Mouse (Mus musculus): Measurements from ENCODE around the gene Poldip3. TPM values are rescaled to one million over a fixed set of nuclear protein-coding genes. Genes with fewer than 3 reads are reported as not detected.

The Poldip3 gene
- 126 and 151 TPM in 2 replicates for polyA plus RNA-seq (2014; fragmentation: Nextera tagmentation; extraction: Ambion mirVana)

DNA sequence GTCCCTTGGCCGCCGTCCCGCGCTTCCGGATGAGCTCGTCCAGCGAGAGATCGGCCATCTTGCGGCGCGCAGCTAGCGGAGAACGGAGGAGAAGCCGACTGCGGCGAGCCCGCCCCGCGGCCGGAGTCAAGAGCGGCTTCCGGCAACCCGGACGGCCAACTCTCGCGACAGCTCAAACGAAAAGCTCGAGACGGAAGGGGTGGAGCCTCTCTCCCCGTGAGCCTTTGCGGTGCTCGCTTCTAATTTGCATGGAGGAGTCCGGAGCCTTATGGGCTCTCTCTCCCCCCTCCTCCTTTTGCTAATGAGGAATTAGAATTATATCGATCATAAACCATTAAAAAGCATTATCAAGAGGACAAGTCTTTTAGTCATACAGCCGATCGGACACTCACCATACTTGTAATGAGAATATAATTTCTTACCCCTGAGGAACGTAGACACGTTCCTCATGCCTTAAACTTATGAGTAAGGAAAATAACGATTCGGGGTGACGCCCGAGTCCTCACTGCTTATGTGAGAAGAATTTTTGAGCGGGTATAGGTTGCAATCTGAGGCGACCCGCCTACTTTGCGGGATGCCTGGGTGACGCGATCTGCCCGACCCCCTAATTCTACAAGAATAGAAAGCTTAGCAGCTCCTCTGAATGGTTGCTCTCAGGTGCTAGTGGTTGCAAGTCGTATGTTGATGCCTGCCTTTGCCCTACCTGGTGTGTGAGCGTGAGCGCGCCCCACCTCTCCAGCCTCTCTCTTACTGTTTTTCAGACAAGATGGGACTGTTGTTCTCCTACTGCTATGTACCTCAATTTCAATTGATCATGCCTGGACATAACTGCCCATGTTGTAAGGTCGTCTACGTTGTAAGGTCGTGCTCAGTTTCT lies at the start of gene Poldip3:
Gene Poldip3 (minus strand): TSS at position 189 of the 877 bp plus-strand sequence.
- Histone ChIP-seq H3K27me3 (replicated peaks; ENCODE audit: control insufficient read depth, insufficient read depth, low read length) (no peaks in the 10 kb centered on the region), H3K36me3 (ENCODE audit: control insufficient read depth, insufficient read depth, low read length) (peaks cover 33% of the 10 kb centered on the region), H3K9me3 (ENCODE audit: control insufficient read depth, low read length) (no peaks in the 10 kb centered on the region), H3K27ac (replicated peaks; ENCODE audit: low read depth, low read length) (peak within 1 kb of the TSS; percentile 98), H3K4me2 (ENCODE audit: low read depth, low read length) (peak within 1 kb of the TSS; percentile 91), H3K9ac (ENCODE audit: low read depth, low read length) (peak within 1 kb of the TSS; percentile 98), H3K4me1 (ENCODE audit: control insufficient read depth, insufficient read depth, low read length) (peaks cover 11% of the 10 kb centered on the region; the same call in 1 of the 2 replicates), H3K4me3 (ENCODE audit: low read depth, low read length) (peak within 1 kb of the TSS; percentile 93)
- DNase-seq (ENCODE audit: low spot score) (peak; percentile 99), ATAC-seq (ENCODE audit: low read depth) (peak; percentile 93)
- WGBS: under 1% methylated on average over 50 of the region's 56 CpGs

DNA sequence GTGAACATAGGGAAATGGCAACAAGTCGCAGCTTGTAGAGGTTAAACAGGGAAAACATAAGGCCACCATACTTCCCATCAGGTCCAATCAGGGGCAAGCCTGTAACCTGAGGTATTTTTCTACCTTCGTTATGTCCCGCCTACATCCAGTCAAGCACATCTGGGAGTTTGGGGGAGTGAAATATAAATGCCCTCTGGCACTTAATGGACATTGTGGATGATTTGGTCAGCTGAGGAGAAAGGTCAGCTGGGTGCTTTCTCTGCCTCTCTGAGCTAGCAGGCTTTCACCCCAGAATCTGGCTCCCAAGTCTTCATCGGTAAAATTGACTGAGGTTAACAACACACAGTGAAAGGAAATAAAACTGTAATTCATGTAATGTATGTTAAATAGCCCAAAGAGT lies 44.2 kb upstream of the Poldip3 start:
- H3K4me1 ChIP-seq (ENCODE audit: control insufficient read depth, insufficient read depth, low read length): no peaks in the 10 kb centered on the region
- H3K36me3 ChIP-seq (ENCODE audit: control insufficient read depth, insufficient read depth, low read length): no peaks in the 10 kb centered on the region
- no peaks in the 10 kb centered on the region for H3K27me3 ChIP-seq (replicated peaks; ENCODE audit: control insufficient read depth, insufficient read depth, low read length)
- ATAC-seq (ENCODE audit: low read depth): no peak
- 88% methylated on average over 4 of the region's 4 CpGs for WGBS
- no peak overlapping the region for H3K4me3 ChIP-seq (ENCODE audit: low read depth, low read length)
- no peak for DNase-seq (ENCODE audit: low spot score)
- H3K9ac ChIP-seq (ENCODE audit: low read depth, low read length): no peak overlapping the region
- no peaks in the 10 kb centered on the region for H3K9me3 ChIP-seq (ENCODE audit: control insufficient read depth, low read length)
- H3K27ac ChIP-seq (replicated peaks; ENCODE audit: low read depth, low read length): no peak overlapping the region
- H3K4me2 ChIP-seq (ENCODE audit: low read depth, low read length): no peak overlapping the region

DNA sequence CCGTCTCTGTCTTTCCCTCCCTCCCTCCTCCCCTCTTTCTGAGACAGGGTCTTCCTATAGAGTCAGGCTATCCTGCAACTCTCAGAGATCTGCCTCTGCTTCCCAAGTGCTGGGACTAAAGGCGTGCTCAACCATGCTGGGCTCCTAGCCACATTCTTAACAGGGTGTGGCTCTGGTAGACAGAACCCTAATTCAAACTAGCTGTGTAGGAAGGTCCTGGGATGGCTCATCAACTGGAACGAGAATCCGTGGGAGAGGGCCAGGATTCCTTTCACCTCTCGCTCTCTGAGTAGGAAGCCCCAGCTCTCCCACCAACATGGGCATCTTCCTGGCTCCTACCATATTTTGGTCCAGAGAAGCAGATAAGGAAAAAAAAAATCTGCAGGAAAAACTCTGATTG lies 33.2 kb upstream of the Poldip3 start:
- Histone ChIP-seq H3K36me3 (ENCODE audit: control insufficient read depth, insufficient read depth, low read length) (no peaks in the 10 kb centered on the region), H3K4me2 (ENCODE audit: low read depth, low read length) (no peak overlapping the region), H3K4me1 (ENCODE audit: control insufficient read depth, insufficient read depth, low read length) (peaks cover 5% of the 10 kb centered on the region; the same call in 1 of the 2 replicates), H3K4me3 (ENCODE audit: low read depth, low read length) (no peak overlapping the region), H3K27me3 (replicated peaks; ENCODE audit: control insufficient read depth, insufficient read depth, low read length) (no peaks in the 10 kb centered on the region), H3K9ac (ENCODE audit: low read depth, low read length) (no peak overlapping the region), H3K27ac (replicated peaks; ENCODE audit: low read depth, low read length) (no peak overlapping the region), H3K9me3 (ENCODE audit: control insufficient read depth, low read length) (no peaks in the 10 kb centered on the region)
- WGBS: 58% methylated on average over 5 of the region's 5 CpGs
- no peak for ATAC-seq (ENCODE audit: low read depth)
- peak; percentile 60 for DNase-seq (ENCODE audit: low spot score)

DNA sequence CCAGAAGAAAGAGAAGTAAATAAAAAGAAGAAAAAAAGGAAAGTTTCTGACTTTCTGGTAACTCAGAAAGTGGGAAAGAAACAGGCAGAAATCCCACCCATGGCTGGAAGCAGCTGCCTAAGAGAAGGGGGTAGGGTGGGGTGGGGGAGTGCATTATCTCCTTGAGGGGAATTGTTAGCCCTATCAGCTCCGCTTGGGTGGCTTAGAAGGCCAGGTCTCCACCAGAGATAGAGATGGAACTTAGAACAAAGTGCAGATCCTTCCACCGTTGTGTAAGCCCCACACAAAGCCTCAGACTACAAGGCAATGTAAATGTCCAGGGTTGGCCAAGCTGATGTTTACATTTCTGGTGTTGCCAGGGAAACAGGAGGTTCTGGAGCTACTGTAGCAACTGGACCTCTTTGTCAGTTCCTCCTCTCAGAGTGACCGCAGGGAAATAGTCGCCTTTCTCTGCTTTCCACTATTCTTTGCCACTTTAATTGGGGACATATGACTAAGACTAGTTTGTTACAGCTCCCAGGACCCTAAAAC lies 32.7 kb upstream of the Poldip3 start:
- H3K9me3 ChIP-seq (ENCODE audit: control insufficient read depth, low read length): no peaks in the 10 kb centered on the region
- peaks cover 5% of the 10 kb centered on the region; the same call in 1 of the 2 replicates for H3K4me1 ChIP-seq (ENCODE audit: control insufficient read depth, insufficient read depth, low read length)
- no peak overlapping the region for H3K27ac ChIP-seq (replicated peaks; ENCODE audit: low read depth, low read length)
- H3K9ac ChIP-seq (ENCODE audit: low read depth, low read length): no peak overlapping the region
- no peak overlapping the region for H3K4me2 ChIP-seq (ENCODE audit: low read depth, low read length)
- H3K4me3 ChIP-seq (ENCODE audit: low read depth, low read length): no peak overlapping the region
- DNase-seq (ENCODE audit: low spot score): no peak
- ATAC-seq (ENCODE audit: low read depth): no peak
- no peaks in the 10 kb centered on the region for H3K27me3 ChIP-seq (replicated peaks; ENCODE audit: control insufficient read depth, insufficient read depth, low read length)
- 58% methylated on average over 4 of the region's 4 CpGs for whole genome bisulfite sequencing
- no peaks in the 10 kb centered on the region for H3K36me3 ChIP-seq (ENCODE audit: control insufficient read depth, insufficient read depth, low read length)

DNA sequence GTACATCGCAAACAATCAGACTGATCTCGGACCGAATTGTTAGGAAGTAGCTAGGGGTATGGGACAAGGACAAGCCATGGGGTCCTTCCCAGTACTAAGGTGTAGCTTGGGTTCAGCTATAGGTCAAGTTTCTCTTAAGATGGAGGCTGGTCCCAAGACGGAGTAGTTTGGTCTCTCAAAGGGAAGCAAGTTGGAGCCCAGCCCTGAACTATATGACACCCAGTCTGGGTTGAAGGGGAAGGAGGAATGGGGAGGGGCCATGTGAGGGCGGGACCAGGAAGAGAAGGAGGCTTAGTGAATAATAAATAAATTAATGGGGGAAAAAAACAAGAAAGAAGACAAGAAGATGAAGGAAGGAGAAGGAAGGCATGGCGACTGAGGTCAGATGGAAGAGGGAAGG lies 30.8 kb upstream of the Poldip3 start:
- Histone ChIP-seq H3K36me3 (ENCODE audit: control insufficient read depth, insufficient read depth, low read length) (no peaks in the 10 kb centered on the region), H3K4me1 (ENCODE audit: control insufficient read depth, insufficient read depth, low read length) (peaks cover 5% of the 10 kb centered on the region; the same call in 1 of the 2 replicates), H3K4me3 (ENCODE audit: low read depth, low read length) (no peak overlapping the region), H3K27ac (replicated peaks; ENCODE audit: low read depth, low read length) (no peak overlapping the region), H3K9ac (ENCODE audit: low read depth, low read length) (no peak overlapping the region), H3K4me2 (ENCODE audit: low read depth, low read length) (no peak overlapping the region), H3K9me3 (ENCODE audit: control insufficient read depth, low read length) (no peaks in the 10 kb centered on the region), H3K27me3 (replicated peaks; ENCODE audit: control insufficient read depth, insufficient read depth, low read length) (no peaks in the 10 kb centered on the region)
- 89% methylated on average over 6 of the region's 6 CpGs for WGBS
- ATAC-seq (ENCODE audit: low read depth) (no peak), DNase-seq (ENCODE audit: low spot score) (no peak)

DNA sequence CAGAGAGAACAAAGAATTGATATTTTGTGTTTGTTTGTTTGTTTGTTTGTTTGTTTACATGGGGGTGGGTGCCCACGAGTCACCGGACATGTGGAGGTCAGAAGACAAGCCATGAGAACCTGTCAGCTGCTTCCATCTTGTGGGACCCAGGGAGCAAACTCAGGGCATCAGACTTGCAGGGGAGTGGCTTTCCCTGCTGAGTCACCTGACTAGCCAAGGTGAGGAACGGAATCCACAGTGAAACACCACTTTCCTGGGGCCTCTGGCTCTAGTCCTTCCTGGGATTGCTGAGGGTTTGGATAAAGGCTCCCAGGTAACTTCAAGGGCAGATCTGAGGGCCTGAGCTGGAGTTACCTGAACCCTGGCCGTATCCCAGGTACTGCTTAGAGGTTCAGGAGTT lies 27.5 kb upstream of the Poldip3 start:
- Histone ChIP-seq H3K4me3 (ENCODE audit: low read depth, low read length) (no peak overlapping the region), H3K9ac (ENCODE audit: low read depth, low read length) (no peak overlapping the region), H3K27ac (replicated peaks; ENCODE audit: low read depth, low read length) (no peak overlapping the region), H3K4me1 (ENCODE audit: control insufficient read depth, insufficient read depth, low read length) (0 out of 2 replicates have a peak, but pooled peaks cover 7% of the 10 kb centered on the region), H3K9me3 (ENCODE audit: control insufficient read depth, low read length) (no peaks in the 10 kb centered on the region), H3K36me3 (ENCODE audit: control insufficient read depth, insufficient read depth, low read length) (no peaks in the 10 kb centered on the region), H3K27me3 (replicated peaks; ENCODE audit: control insufficient read depth, insufficient read depth, low read length) (no peaks in the 10 kb centered on the region), H3K4me2 (ENCODE audit: low read depth, low read length) (no peak overlapping the region)
- WGBS: 76% methylated on average over 4 of the region's 4 CpGs
- ATAC-seq (ENCODE audit: low read depth): no peak
- no peak for DNase-seq (ENCODE audit: low spot score)

DNA sequence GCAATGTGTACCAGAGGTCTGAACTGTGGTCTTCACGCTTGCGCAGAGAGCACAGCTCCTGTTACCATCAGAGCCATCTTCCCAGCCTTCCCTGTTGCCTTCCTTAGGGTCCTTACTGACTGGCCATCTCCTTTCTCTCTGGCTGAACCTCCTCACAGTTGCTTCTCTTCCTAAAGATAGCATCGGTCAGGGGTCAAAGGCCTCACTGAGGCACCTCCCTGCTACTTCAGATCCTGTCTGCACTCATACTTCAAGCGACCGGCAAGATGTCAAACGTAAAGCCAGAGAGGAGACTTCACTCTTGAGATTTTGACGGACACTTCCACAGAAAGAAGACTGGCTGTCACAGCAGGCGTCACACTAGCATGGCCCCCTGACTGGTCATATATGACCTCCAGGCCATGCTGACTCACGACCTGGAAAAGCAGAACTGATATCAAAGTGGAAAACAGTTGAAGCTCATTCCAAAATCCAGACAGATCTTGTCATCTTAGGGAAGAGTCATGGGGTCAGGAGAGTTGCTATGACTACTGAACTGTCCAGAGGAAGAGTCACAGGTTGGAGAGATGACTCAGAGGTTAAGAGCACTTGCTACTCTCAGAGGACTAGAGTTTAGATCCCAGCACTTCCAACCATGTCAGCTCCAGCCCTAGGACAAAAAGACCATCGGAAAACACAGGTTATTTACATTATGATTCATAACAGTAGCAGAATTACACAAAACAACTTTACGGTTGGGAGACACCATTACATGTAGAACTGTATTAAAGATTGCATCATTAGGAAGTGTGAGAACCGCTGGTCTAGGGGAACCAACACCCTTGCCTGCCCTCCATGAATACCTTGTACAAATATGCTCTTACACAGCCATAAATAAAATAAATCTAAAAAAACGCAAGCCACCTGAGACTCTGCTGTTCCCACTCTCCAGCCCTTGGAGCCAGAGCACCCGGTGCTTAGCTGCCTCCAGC lies 25.0 kb upstream of the Poldip3 start:
- Histone ChIP-seq H3K9me3 (ENCODE audit: control insufficient read depth, low read length) (no peaks in the 10 kb centered on the region), H3K27me3 (replicated peaks; ENCODE audit: control insufficient read depth, insufficient read depth, low read length) (no peaks in the 10 kb centered on the region), H3K27ac (replicated peaks; ENCODE audit: low read depth, low read length) (no peak overlapping the region), H3K9ac (ENCODE audit: low read depth, low read length) (no peak overlapping the region), H3K4me3 (ENCODE audit: low read depth, low read length) (no peak overlapping the region), H3K4me1 (ENCODE audit: control insufficient read depth, insufficient read depth, low read length) (peaks cover 19% of the 10 kb centered on the region), H3K36me3 (ENCODE audit: control insufficient read depth, insufficient read depth, low read length) (no peaks in the 10 kb centered on the region), H3K4me2 (ENCODE audit: low read depth, low read length) (no peak overlapping the region)
- WGBS: 89% methylated on average over 14 of the region's 14 CpGs
- ATAC-seq (ENCODE audit: low read depth) (no peak), DNase-seq (ENCODE audit: low spot score) (no peak)
